Mouse (Mus musculus) small intestine, adult 2 months (tissue): Measurements from ENCODE around the gene Plce1.

Source experiments
- CTCF ChIP-seq: fragments of 200-500 bp; IDR thresholded peaks from 2 replicates; pipeline ENCODE4 v1.5.1; 2012; ENCODE audit warnings: low read depth, mild to moderate bottlenecking, control low read depth, inconsistent platforms, low read length, moderate library complexity, mixed read lengths; ENCODE audit not compliant: insufficient replicate concordance, insufficient read length; ENCODE audit errors: extremely low read depth
- POLR2A ChIP-seq: fragments of 200-500 bp; IDR thresholded peaks from 2 replicates; pipeline ENCODE4 v1.6.1; 2012; ENCODE audit warnings: low read depth, mild to moderate bottlenecking, control low read depth, inconsistent platforms, low read length, moderate library complexity

- TF ChIP-seq CTCF (no peak), POLR2A (no peak)
These were observed 306.8 kb downstream of the Plce1 start for GRCm38 (mm10) chr19:38787756-38788155.
